Mouse (Mus musculus) forebrain, embryonic 15.5 days (tissue): ENCODE results near the gene Tmem205. TPM values are rescaled to one million over a fixed set of nuclear protein-coding genes. Genes with fewer than 3 reads are reported as not detected.

ENCODE experiments used
- ATAC-seq: fragments of 200-750 bp; cut with Nextera tagmentation; replicated peaks from 2 replicates; pipeline ENCODE4 v1.8.0; 2017; ENCODE audit warnings: mild to moderate bottlenecking, moderate TSS enrichment, moderate library complexity
- H3K27ac ChIP-seq: fragments of 300-500 bp; sonication (generic); replicated peaks from 2 replicates; pipeline ENCODE4 v1.5.1; 2015; ENCODE audit warnings: mild to moderate bottlenecking, inconsistent platforms
- H3K27me3 ChIP-seq: fragments of 300-500 bp; sonication (generic); 2 replicates; pipeline ENCODE4 v1.6.1; 2015; ENCODE audit warnings: inconsistent platforms
- H3K36me3 ChIP-seq: fragments of 300-500 bp; sonication (generic); 2 replicates; pipeline ENCODE4 v1.6.1; 2015; ENCODE audit warnings: mild to moderate bottlenecking, inconsistent platforms
- H3K4me1 ChIP-seq: fragments of 300-500 bp; sonication (generic); 2 replicates; pipeline ENCODE4 v1.6.1; 2015; ENCODE audit warnings: inconsistent platforms
- H3K4me2 ChIP-seq: fragments of 300-500 bp; sonication (generic); replicated peaks from 2 replicates; pipeline ENCODE4 v1.6.1; 2015; ENCODE audit warnings: mild to moderate bottlenecking, inconsistent platforms
- H3K4me3 ChIP-seq: fragments of 300-500 bp; sonication (generic); 2 replicates; pipeline ENCODE4 v1.5.1; 2015; ENCODE audit warnings: mild to moderate bottlenecking, inconsistent platforms
- H3K9ac ChIP-seq: fragments of 300-500 bp; sonication (generic); replicated peaks from 2 replicates; pipeline ENCODE4 v1.6.1; 2015; ENCODE audit warnings: mild to moderate bottlenecking, inconsistent platforms
- H3K9me3 ChIP-seq: fragments of 300-500 bp; sonication (generic); 2 replicates; pipeline ENCODE4 v1.6.1; 2016; ENCODE audit warnings: inconsistent platforms
- WGBS: fragments of 180-500 bp; shearing (Covaris S2); methylation state at CpG from one replicate; pipeline ENCODE4 v1.1.7; 2015; ENCODE audit warnings: mixed read lengths; 5-methylcytosine and 5-hydroxymethylcytosine counted together
- polyA plus RNA-seq: library from polyadenylated mRNA; unstranded; fragments of >200 nt; fragmentation: Nextera tagmentation; extraction: Ambion mirVana; gene quantifications from 2 replicates; pipeline ENCODE4 v1.2.1, GENCODE M21; 2015

Gene Tmem205
- polyA plus RNA-seq, result 53.5 and 53.7 TPM in 2 replicates

DNA sequence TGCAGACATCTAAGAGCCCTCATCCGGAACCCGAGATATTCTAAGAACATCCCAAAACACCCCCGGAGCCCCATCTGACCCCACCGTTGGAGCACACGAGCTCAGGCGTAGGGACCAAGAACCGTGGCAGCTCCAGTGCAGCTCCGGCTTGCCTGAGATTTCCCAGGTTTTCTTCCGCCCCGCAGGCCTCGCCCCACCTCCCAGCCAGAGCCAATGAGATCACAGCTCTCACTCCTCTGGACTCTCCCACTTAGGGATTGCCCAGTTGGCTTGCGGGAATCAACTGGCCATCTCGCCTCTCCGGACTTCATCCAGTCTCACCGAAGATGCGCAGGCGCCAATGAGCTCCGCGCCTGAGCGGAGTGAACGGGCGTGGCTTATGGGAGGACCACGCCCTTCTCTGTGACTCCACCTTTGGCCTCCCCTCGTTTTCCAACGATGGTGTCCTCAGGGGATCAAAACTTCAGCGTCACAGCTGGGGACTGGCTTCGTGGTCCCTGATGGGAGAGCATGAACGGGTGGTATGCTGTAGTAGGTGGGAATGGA, at the start of gene Tmem205, which contains the start of gene Ccdc159:
Tmem205 (minus strand) TSS at position 349 of the 546 bp plus-strand sequence.
Ccdc159 (plus strand) TSS at position 264 of the 546 bp plus-strand sequence.
- under 1% methylated on average over 28 of the region's 28 CpGs for WGBS
- Histone ChIP-seq H3K4me3 (peak within 1 kb of the TSS; percentile 54), H3K4me2 (peak within 1 kb of the TSS; percentile 69), H3K4me1 (peaks cover 11% of the 10 kb centered on the region), H3K27me3 (no peaks in the 10 kb centered on the region), H3K27ac (peak within 1 kb of the TSS; percentile 80), H3K36me3 (no peaks in the 10 kb centered on the region), H3K9me3 (no peaks in the 10 kb centered on the region), H3K9ac (peak within 1 kb of the TSS; percentile 71)
- ATAC-seq, result peak; percentile 97

DNA sequence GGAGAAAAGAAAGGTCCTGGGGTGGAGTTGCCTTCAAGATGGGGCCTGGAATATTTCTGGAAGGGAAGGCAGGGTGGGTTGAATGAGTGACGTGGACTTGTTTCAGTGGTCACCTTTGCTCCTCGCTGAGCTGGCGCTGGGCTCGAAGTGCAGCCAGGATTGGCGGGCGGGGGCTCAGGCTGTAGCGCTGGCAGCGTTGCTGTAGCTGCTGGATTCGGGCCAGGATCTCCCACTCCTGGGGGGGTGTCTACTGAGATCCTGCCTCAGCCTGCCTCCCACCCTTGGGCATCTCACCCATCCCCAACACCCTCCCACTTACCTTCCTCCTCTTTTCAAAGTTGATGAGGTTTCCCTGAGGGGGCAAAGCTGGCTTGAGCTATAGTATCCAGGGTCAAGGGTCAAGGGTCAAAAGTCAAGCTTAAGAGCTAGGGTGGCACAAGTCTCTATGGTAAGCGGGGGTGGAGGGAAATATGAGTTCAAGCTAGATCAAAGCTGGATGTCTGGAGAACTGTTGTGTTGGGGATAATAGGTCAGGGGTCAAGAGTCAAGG, 49.3 kb upstream of the Tmem205 start:
- no peak overlapping the region for H3K4me3 ChIP-seq
- WGBS, result 71% methylated on average over 10 of the region's 10 CpGs
- no peak overlapping the region for H3K4me2 ChIP-seq
- no peak for ATAC-seq
- no peak overlapping the region for H3K27ac ChIP-seq
- H3K27me3 ChIP-seq, result no peaks in the 10 kb centered on the region
- no peaks in the 10 kb centered on the region for H3K9me3 ChIP-seq
- H3K9ac ChIP-seq, result no peak overlapping the region
- peaks cover 10% of the 10 kb centered on the region for H3K4me1 ChIP-seq
- no peaks in the 10 kb centered on the region for H3K36me3 ChIP-seq

DNA sequence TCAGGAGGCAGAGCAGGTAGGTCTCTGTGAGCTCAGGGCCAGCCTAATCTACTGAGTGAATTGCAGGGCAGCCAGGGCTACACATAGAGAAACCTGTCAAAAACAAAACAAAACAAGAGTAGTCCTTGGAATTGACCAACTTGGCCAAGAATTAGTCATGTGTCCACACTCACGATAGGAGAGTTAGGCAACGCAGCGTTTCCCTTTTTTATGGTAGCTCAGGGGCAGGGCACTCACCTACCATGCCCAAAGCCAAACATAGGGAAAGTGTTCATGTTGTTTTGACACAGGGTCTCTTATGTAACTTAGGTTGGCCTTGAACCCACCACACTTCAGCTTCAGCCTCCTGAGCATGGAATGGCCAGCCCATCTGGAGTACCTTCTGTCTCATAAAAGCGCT, 41.9 kb upstream of the Tmem205 start:
- Histone ChIP-seq H3K9me3 (no peaks in the 10 kb centered on the region), H3K36me3 (no peaks in the 10 kb centered on the region), H3K4me3 (no peak overlapping the region), H3K9ac (no peak overlapping the region), H3K4me1 (no peaks in the 10 kb centered on the region), H3K27me3 (peaks cover under 1% of the 10 kb centered on the region; the same call in 1 of the 2 replicates), H3K4me2 (no peak overlapping the region), H3K27ac (no peak overlapping the region)
- WGBS, result 95% methylated on average over 4 of the region's 4 CpGs
- no peak for ATAC-seq

DNA sequence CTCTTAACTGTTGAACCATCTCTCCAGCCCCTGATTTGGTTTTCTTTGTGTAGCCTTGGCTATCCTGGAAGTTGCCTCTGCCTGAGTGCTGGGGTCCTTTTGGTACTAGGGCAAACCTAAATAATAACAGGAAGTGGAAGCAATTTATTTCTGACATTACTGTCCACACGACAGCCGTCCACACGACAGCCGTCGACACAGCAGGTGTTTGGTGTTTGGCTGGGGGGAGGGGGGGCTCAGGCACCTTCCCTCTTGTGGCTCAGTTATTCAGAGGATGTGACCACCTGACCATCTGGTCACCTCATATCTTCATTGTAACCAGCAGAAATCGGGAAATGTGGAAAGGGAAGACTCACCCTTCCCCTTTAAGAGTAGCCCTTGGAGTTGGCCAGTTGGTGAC, 41.5 kb upstream of the Tmem205 start:
- 72% methylated on average over 6 of the region's 6 CpGs for WGBS
- no peak overlapping the region for H3K4me3 ChIP-seq
- no peak for ATAC-seq

DNA sequence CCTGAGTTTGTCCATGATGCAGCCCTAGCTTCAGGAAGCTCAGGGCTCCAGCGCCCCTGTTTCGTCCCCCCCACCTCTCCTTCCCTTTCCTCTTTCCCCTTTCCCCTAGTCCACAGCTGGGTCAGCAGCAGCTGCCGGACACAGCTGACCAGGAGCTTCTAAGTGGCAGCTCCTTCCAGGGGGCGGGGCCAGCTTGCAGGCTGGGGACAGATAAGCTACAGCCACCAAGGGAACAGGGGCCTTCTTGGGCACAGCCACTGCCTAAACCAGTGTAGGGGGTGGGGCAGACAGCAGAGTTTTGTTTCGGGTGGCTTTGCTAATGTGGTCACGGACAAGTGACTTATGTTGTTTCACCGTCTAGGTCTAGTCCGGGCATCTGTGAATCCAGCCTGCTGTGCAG, 36.1 kb upstream of the Tmem205 start, which contains the start of gene Epor:
Epor (minus strand) TSS at position 90 of the 400 bp plus-strand sequence.
- Histone ChIP-seq H3K4me3 (peak within 1 kb of the TSS; percentile 39), H3K4me1 (peaks cover 20% of the 10 kb centered on the region), H3K4me2 (peak within 1 kb of the TSS; percentile 58), H3K9me3 (no peaks in the 10 kb centered on the region), H3K27me3 (peaks cover 51% of the 10 kb centered on the region), H3K27ac (no peak within 1 kb of the TSS), H3K36me3 (0 out of 2 replicates have a peak, but pooled peaks cover 3% of the 10 kb centered on the region), H3K9ac (peak within 1 kb of the TSS; percentile 18; the same call in 1 of the 2 replicates)
- ATAC-seq, result no peak
- 20% methylated on average over 8 of the region's 8 CpGs for WGBS

More for the DNA sequence above, 41.5 kb upstream of the Tmem205 start:
- peaks cover 4% of the 10 kb centered on the region; the same call in 1 of the 2 replicates for H3K27me3 ChIP-seq
- H3K36me3 ChIP-seq, result no peaks in the 10 kb centered on the region
- no peaks in the 10 kb centered on the region for H3K4me1 ChIP-seq
- no peak overlapping the region for H3K27ac ChIP-seq
- no peaks in the 10 kb centered on the region for H3K9me3 ChIP-seq
- no peak overlapping the region for H3K4me2 ChIP-seq
- no peak overlapping the region for H3K9ac ChIP-seq

DNA sequence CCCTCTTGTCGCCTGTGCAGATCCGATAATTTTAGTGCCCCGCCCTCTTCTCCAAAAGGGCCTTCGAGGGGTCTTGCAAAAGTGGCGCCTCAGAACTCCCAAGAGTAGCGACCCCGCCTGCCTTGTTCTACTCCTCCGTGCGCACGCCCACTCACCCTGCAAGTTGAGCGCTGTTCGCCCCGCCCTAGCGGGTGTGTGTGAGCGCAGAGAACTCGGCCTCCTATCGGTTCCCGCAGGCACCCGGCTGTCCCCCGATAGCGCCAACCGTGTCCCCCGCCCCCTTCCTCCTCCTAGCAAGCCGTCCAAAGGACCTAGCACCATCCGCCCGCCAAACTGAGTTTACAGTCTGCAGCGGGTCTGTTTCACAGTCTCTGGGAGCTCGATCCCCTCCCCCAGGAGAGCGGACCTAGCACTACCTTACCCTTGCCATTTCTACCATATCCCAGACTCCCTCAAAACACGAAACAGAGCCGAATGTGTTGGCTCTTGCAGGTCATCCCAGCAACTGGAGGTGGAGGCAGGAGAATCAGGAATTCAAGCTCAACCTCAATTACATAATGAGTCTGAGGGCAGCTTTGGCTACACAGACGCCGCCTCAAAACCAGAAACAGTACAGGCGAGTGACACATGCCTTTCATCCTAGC, 35.2 kb upstream of the Tmem205 start:
- Histone ChIP-seq H3K9me3 (no peaks in the 10 kb centered on the region), H3K4me3 (peak overlapping the region; percentile 39), H3K27me3 (peaks cover 51% of the 10 kb centered on the region), H3K4me2 (peak overlapping the region; percentile 58), H3K27ac (no peak overlapping the region), H3K9ac (peak overlapping the region; percentile 18; the same call in 1 of the 2 replicates), H3K4me1 (peaks cover 20% of the 10 kb centered on the region), H3K36me3 (0 out of 2 replicates have a peak, but pooled peaks cover 3% of the 10 kb centered on the region)
- ATAC-seq, result peak; percentile 74
- WGBS, result 4% methylated on average over 34 of the region's 34 CpGs

DNA sequence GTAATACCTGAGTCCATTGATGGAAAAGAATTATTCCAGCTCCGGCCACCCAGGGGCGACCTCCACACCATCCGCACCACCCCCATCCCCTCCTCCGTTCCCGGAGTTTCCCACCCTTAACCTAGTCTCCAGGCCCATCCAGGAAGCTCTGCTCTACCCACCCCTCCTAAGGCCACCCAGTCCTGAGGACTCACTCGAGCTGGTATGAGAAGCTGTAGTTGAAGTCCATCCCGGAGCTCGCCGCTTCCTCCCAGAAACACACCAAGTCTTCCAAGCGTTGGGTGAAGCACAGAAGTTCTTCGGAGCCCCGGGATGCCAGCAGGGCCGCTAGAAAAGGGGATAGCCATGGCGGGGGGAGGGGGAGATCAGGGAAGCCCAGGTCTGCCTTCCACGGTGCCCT, 34.7 kb upstream of the Tmem205 start:
- Histone ChIP-seq H3K4me1 (peaks cover 20% of the 10 kb centered on the region), H3K4me2 (peak overlapping the region; percentile 58), H3K4me3 (peak overlapping the region; percentile 39), H3K27me3 (peaks cover 51% of the 10 kb centered on the region), H3K27ac (no peak overlapping the region), H3K36me3 (0 out of 2 replicates have a peak, but pooled peaks cover 3% of the 10 kb centered on the region), H3K9me3 (no peaks in the 10 kb centered on the region), H3K9ac (peak overlapping the region; percentile 18; the same call in 1 of the 2 replicates)
- 0% methylated on average over 15 of the region's 15 CpGs for WGBS
- peak; percentile 42 for ATAC-seq

DNA sequence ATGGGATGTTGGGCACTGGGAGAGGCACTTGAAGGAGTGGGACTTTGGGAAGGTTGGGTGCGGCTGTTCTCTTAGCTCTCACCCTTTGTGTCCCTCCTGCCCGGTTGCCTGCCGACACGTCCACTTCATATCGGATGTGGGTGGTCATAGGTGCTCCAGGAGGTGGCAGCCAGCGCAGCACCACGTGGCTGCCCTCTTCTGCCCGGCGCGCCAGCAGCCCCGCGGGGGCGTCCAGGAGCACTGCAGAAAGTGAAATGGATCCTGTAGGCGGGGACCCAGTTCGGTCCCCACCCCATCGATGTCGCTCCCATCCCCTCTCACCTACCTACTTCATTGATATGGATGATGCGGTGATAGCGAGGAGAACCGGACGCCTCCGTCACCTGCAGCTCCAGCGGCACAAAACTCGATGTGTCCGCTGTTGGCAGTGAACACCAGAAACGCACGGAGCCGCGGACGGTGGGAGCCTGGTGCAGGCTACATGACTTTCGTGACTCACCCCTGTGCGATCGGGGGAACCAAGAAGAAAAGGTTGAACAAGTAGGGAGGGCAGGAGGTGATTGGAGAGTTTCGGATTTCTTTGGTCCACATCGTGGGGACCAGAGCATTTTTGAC, 34.1 kb upstream of the Tmem205 start:
- Histone ChIP-seq H3K27ac (no peak overlapping the region), H3K4me3 (peak overlapping the region; percentile 39), H3K9ac (no peak overlapping the region), H3K27me3 (peaks cover 51% of the 10 kb centered on the region), H3K4me2 (peak overlapping the region; percentile 58), H3K4me1 (peaks cover 24% of the 10 kb centered on the region), H3K36me3 (0 out of 2 replicates have a peak, but pooled peaks cover 3% of the 10 kb centered on the region), H3K9me3 (no peaks in the 10 kb centered on the region)
- WGBS, result 2% methylated on average over 35 of the region's 35 CpGs
- no peak for ATAC-seq

DNA sequence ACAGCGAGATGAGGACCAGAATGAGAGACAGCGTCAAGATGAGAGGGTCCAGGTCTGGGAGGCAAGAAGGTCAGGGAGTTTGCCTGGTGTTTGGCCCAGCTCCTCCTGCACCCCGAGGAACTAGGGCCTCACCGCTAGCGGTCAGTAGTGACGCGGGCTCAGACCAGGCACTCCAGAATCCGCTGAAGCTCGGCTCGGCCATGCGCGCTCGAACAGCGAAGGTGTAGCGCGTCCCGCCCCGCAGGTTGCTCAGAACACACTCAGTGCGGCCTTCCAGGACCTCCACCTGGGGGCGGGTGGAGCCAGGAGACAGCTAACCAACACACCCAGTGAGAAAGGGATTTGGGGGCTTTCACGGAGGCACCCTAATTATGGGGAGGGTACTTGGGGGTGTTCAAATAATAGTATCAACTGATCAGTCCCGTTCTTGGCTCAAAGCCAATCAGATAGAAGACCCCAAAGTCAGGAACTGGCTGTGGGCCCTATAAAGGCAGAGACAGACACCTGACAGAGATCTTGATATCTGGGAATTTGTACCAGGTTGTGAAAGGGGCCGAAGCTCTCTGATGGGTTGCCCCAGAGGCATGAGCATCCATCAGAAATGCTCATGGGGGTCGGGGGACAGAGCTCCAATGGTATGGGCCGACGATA, 33.3 kb upstream of the Tmem205 start:
- no peak for ATAC-seq
- Histone ChIP-seq H3K4me1 (peaks cover 27% of the 10 kb centered on the region), H3K36me3 (0 out of 2 replicates have a peak, but pooled peaks cover 3% of the 10 kb centered on the region), H3K27me3 (peaks cover 51% of the 10 kb centered on the region), H3K9me3 (no peaks in the 10 kb centered on the region), H3K27ac (no peak overlapping the region), H3K4me2 (no peak overlapping the region), H3K9ac (no peak overlapping the region), H3K4me3 (no peak overlapping the region)
- WGBS, result 12% methylated on average over 26 of the region's 26 CpGs

DNA sequence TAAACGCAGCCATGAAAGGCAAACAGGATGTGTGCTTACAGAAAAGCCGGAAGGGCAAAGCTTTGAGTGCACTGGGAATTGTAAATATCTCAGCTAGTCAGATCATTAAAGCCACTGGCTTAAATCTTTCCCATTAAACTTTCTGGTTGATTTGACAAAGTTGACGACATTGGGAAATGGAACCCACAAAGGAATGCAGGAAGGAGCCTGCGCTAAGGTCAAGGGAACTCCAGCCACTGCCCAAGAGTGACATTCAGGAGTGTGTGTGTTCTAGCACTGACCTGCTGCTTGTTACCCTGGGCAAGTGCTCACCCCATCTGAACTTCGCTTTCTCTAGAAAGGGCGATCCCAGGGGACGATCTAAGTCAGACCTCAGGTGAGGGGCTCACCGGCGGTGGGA, 32.8 kb upstream of the Tmem205 start:
- Histone ChIP-seq H3K27ac (no peak overlapping the region), H3K36me3 (0 out of 2 replicates have a peak, but pooled peaks cover 3% of the 10 kb centered on the region), H3K4me3 (no peak overlapping the region), H3K9me3 (no peaks in the 10 kb centered on the region), H3K9ac (no peak overlapping the region), H3K4me2 (no peak overlapping the region), H3K27me3 (peaks cover 51% of the 10 kb centered on the region), H3K4me1 (peaks cover 27% of the 10 kb centered on the region)
- 50% methylated on average over 9 of the region's 9 CpGs for WGBS
- ATAC-seq, result no peak

DNA sequence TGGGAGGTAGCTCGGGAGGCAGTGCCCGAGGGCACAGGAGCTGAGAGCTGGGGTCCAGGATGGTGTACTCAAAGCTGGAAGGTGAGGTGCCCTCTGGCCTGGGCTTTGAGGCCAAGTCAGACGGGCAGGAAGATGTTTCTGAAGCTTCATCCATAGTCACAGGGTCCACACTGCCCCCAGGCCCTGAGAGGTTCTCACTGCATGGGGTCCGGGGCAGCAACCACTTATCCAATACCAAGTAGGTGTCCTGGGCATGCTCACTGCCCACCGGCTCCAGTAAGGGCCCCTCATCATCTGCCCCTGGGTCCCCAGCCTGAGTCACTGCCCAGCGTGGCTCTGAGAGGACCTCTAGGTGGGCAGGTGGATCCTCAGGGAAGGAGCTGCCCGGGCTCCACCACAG, 31.9 kb upstream of the Tmem205 start:
- Histone ChIP-seq H3K4me1 (peaks cover 33% of the 10 kb centered on the region), H3K4me2 (no peak overlapping the region), H3K9ac (no peak overlapping the region), H3K27me3 (peaks cover 51% of the 10 kb centered on the region), H3K4me3 (no peak overlapping the region), H3K27ac (no peak overlapping the region), H3K36me3 (0 out of 2 replicates have a peak, but pooled peaks cover 3% of the 10 kb centered on the region), H3K9me3 (no peaks in the 10 kb centered on the region)
- ATAC-seq, result no peak
- WGBS, result 87% methylated on average over 7 of the region's 7 CpGs
